Mouse (Mus musculus) mesoderm, embryonic 11.5 days (tissue): Measurements from ENCODE around the gene Snx1.
A peak's percentile ranks its signal among the peaks of the same experiment; 100 is the strongest.

Experiments used
- DNase-seq: peaks from one replicate; pipeline ENCODE4 v3.0.0-alpha.2; 2012; ENCODE audit warnings: low read depth, low spot score

Gene Snx1

GRCm38 (mm10) chr9:66127193-66127546, 783 bp upstream of the Snx1 start:
- DNase-seq = no peak

- no peak for DNase-seq
Observed at GRCm38 (mm10) chr9:66125543-66126455, 588 bp downstream of the Snx1 start.

- DNase-seq = peak; percentile 98
Observed at GRCm38 (mm10) chr9:66124681-66125542, 1.5 kb downstream of the Snx1 start.

- peak; percentile 20 for DNase-seq
Observed at GRCm38 (mm10) chr9:66124111-66124531, 2.3 kb downstream of the Snx1 start.

- DNase-seq = no peak
Observed at GRCm38 (mm10) chr9:66123648-66124047, 2.7 kb downstream of the Snx1 start.

GRCm38 (mm10) chr9:66121421-66121820, 5.0 kb downstream of the Snx1 start:
- DNase-seq = no peak

GRCm38 (mm10) chr9:66120945-66121344, 5.4 kb downstream of the Snx1 start:
- no peak for DNase-seq

- DNase-seq = no peak
Observed at GRCm38 (mm10) chr9:66120106-66120505, 6.3 kb downstream of the Snx1 start.

- DNase-seq = no peak
Observed at GRCm38 (mm10) chr9:66119498-66119897, 6.9 kb downstream of the Snx1 start.

GRCm38 (mm10) chr9:66116890-66117289, 9.5 kb downstream of the Snx1 start:
- no peak for DNase-seq

- no peak for DNase-seq
Observed at GRCm38 (mm10) chr9:66114341-66114740, 12.0 kb downstream of the Snx1 start.

GRCm38 (mm10) chr9:66110611-66111379, 15.6 kb downstream of the Snx1 start:
- DNase-seq = no peak

GRCm38 (mm10) chr9:66110126-66110525, 16.3 kb downstream of the Snx1 start:
- no peak for DNase-seq

GRCm38 (mm10) chr9:66109574-66109973, 16.8 kb downstream of the Snx1 start:
- DNase-seq = no peak

GRCm38 (mm10) chr9:66105168-66105567, 21.2 kb downstream of the Snx1 start:
- DNase-seq = no peak

- no peak for DNase-seq
Observed at GRCm38 (mm10) chr9:66104601-66105000, 21.8 kb downstream of the Snx1 start.

- no peak for DNase-seq
Observed at GRCm38 (mm10) chr9:66102668-66103067, 23.7 kb downstream of the Snx1 start.

GRCm38 (mm10) chr9:66101577-66101976, 24.8 kb downstream of the Snx1 start:
- no peak for DNase-seq

GRCm38 (mm10) chr9:66092664-66093063, 33.7 kb downstream of the Snx1 start:
- no peak for DNase-seq

- DNase-seq = no peak
Observed at GRCm38 (mm10) chr9:66091327-66092231, 34.8 kb downstream of the Snx1 start.
